Mouse (Mus musculus): ENCODE measurements at regions not wholly inside any gene's neighbourhood (a gene's known extent, or its start where the extent isn't known, plus 50 kb on each side); places are given as distances from the start of the nearest gene placed in this dataset.

DNA sequence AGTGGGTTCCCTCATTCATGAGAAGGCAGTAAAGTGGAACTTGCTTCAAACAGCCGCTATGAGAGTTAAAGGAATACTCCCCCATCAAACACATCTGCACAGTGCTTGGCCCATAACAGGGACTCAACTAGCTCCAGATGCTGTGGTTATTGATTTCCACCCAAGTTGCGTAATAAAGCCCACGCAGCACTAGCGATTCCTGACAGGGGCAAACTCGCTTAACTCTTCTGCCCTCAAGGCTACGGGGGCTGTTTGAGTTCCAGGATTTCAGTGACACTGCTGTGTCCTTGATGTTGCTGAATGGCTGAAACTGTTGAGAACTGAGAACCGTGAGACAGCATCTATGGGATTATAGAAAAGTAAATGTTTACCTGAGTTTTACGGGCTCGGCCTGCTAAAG is 50.9 kb upstream of the Neo1 start:
- no peak for TF ChIP-seq EP300 (IDR thresholded peaks at IDR 0.05)
- TF ChIP-seq CTCF (IDR thresholded peaks at IDR 0.05), result no peak
